Mouse (Mus musculus) stomach, embryonic 14.5 days (tissue): ENCODE results near the gene Snx12. TPM values are rescaled to one million over a fixed set of nuclear protein-coding genes. Genes with fewer than 3 reads are reported as not detected.
A peak's percentile ranks its signal among the peaks of the same experiment; 100 is the strongest.

ENCODE experiments used
- ATAC-seq: fragments of 200-750 bp; cut with Nextera tagmentation; 2 replicates; pipeline ENCODE4 v1.8.0; 2017; ENCODE audit warnings: low read depth, moderate TSS enrichment; ENCODE audit not compliant: insufficient number of reproducible peaks, insufficient read depth, low FRiP score
- H3K27ac ChIP-seq: fragments of 300-500 bp; sonication (generic); 2 replicates; pipeline ENCODE4 v1.5.1; 2014; ENCODE audit warnings: mild to moderate bottlenecking, low read length, moderate library complexity, mixed read lengths
- H3K27me3 ChIP-seq: fragments of 300-500 bp; sonication (generic); 2 replicates; pipeline ENCODE4 v1.6.1; 2014; ENCODE audit warnings: low read length, control low read depth, mixed read lengths; ENCODE audit not compliant: control insufficient read depth, insufficient read depth
- H3K36me3 ChIP-seq: fragments of 300-500 bp; sonication (generic); 2 replicates; pipeline ENCODE4 v1.6.1; 2014; ENCODE audit warnings: mild to moderate bottlenecking, control low read depth, low read length, moderate library complexity, mixed read lengths; ENCODE audit not compliant: control insufficient read depth, insufficient read depth
- H3K4me1 ChIP-seq: fragments of 300-500 bp; sonication (generic); 2 replicates; pipeline ENCODE4 v1.6.1; 2014; ENCODE audit warnings: low read length, control low read depth, mixed read lengths; ENCODE audit not compliant: control insufficient read depth, insufficient read depth
- H3K4me2 ChIP-seq: fragments of 300-500 bp; sonication (generic); replicated peaks from 2 replicates; pipeline ENCODE4 v1.6.1; 2014; ENCODE audit warnings: low read depth, low read length, control low read depth
- H3K4me3 ChIP-seq: fragments of 300-500 bp; sonication (generic); 2 replicates; pipeline ENCODE4 v1.5.1; 2014; ENCODE audit warnings: low read depth, low read length, control low read depth
- H3K9ac ChIP-seq: fragments of 300-500 bp; sonication (generic); replicated peaks from 2 replicates; pipeline ENCODE4 v1.6.1; 2014; ENCODE audit warnings: low read depth, mild to moderate bottlenecking, control low read depth, low read length, moderate library complexity, mixed read lengths
- H3K9me3 ChIP-seq: fragments of 300-500 bp; sonication (generic); 2 replicates; pipeline ENCODE4 v1.6.1; 2016; ENCODE audit warnings: low read depth, low read length, control low read depth; ENCODE audit not compliant: control insufficient read depth
- WGBS: fragments of 180-500 bp; shearing (Covaris S2); extraction: QIAGEN DNeasy Blood & Tissue Kit; methylation state at CpG from one replicate; pipeline ENCODE4 v1.1.7; 2014; 5-methylcytosine and 5-hydroxymethylcytosine counted together
- polyA plus RNA-seq: library from polyadenylated mRNA; unstranded; fragments of >200 nt; fragmentation: Nextera tagmentation; extraction: Ambion mirVana; gene quantifications from 2 replicates; pipeline ENCODE4 v1.2.1, GENCODE M21; 2014

Gene Snx12
- polyA plus RNA-seq, 1 experiment from 2014 or later = 56.2 TPM

GRCm38 (mm10) chrX:101254740-101255139 is 32.4 kb upstream of the Snx12 start:
- Histone ChIP-seq H3K27ac (peak overlapping the region; percentile 52; the same call in 1 of the 2 replicates), H3K4me2 (peak overlapping the region; percentile 54), H3K9me3 (no peaks in the 10 kb centered on the region; the same call in 1 of the 2 replicates), H3K4me3 (peak overlapping the region; percentile 45), H3K36me3 (no peaks in the 10 kb centered on the region), H3K9ac (peak overlapping the region; percentile 46), H3K4me1 (0 out of 2 replicates have a peak, but pooled peaks cover 5% of the 10 kb centered on the region), H3K27me3 (no peaks in the 10 kb centered on the region)
- 22% methylated on average over 26 of the region's 26 CpGs for WGBS
- peak; percentile 12; the same call in 1 of the 2 replicates for ATAC-seq

GRCm38 (mm10) chrX:101253952-101254729 is 31.8 kb upstream of the Snx12 start, which contains the start of gene Foxo4:
Foxo4 (plus strand) TSS chrX:101254528.
- H3K9ac ChIP-seq = peak within 1 kb of the TSS; percentile 46
- no peaks in the 10 kb centered on the region; the same call in 1 of the 2 replicates for H3K9me3 ChIP-seq
- H3K4me3 ChIP-seq = peak within 1 kb of the TSS; percentile 45
- H3K27ac ChIP-seq = peak within 1 kb of the TSS; percentile 52; the same call in 1 of the 2 replicates
- WGBS = 22% methylated on average over 47 of the region's 47 CpGs
- peak within 1 kb of the TSS; percentile 54 for H3K4me2 ChIP-seq
- peak; percentile 94 for ATAC-seq
- no peaks in the 10 kb centered on the region for H3K36me3 ChIP-seq
- H3K4me1 ChIP-seq = 0 out of 2 replicates have a peak, but pooled peaks cover 5% of the 10 kb centered on the region
- no peaks in the 10 kb centered on the region for H3K27me3 ChIP-seq

- Histone ChIP-seq H3K27me3 (no peaks in the 10 kb centered on the region), H3K9me3 (no peaks in the 10 kb centered on the region), H3K36me3 (no peaks in the 10 kb centered on the region), H3K4me1 (no peaks in the 10 kb centered on the region), H3K27ac (no peak overlapping the region), H3K9ac (no peak overlapping the region), H3K4me3 (no peak overlapping the region), H3K4me2 (no peak overlapping the region)
- no peak for ATAC-seq
- WGBS = 38% methylated on average over 1 of the region's 1 CpGs
Measured at GRCm38 (mm10) chrX:101245011-101245410, 22.6 kb upstream of the Snx12 start.

GRCm38 (mm10) chrX:101222796-101223162 is 416 bp upstream of the Snx12 start:
- Histone ChIP-seq H3K9me3 (no peaks in the 10 kb centered on the region), H3K27me3 (no peaks in the 10 kb centered on the region), H3K36me3 (no peaks in the 10 kb centered on the region), H3K9ac (no peak overlapping the region; the same call in 1 of the 2 replicates), H3K4me2 (peak overlapping the region; percentile 39), H3K4me3 (peak overlapping the region; percentile 45), H3K4me1 (no peaks in the 10 kb centered on the region), H3K27ac (0 out of 2 replicates have a peak overlapping the region, but pooled peaks have one; percentile 27)
- WGBS = 33% methylated on average over 7 of the region's 7 CpGs
- no peak for ATAC-seq

GRCm38 (mm10) chrX:101189285-101189684 is 33.1 kb downstream of the Snx12 start:
- Histone ChIP-seq H3K27me3 (no peaks in the 10 kb centered on the region), H3K9ac (no peak overlapping the region), H3K4me1 (no peaks in the 10 kb centered on the region), H3K4me3 (no peak overlapping the region), H3K9me3 (no peaks in the 10 kb centered on the region), H3K36me3 (no peaks in the 10 kb centered on the region), H3K27ac (no peak overlapping the region), H3K4me2 (no peak overlapping the region)
- WGBS = 71% methylated on average over 3 of the region's 3 CpGs
- no peak for ATAC-seq

GRCm38 (mm10) chrX:101187647-101188046 is 34.7 kb downstream of the Snx12 start:
- no peaks in the 10 kb centered on the region for H3K27me3 ChIP-seq
- ATAC-seq = no peak
- H3K9ac ChIP-seq = no peak overlapping the region
- no peaks in the 10 kb centered on the region for H3K36me3 ChIP-seq
- H3K4me2 ChIP-seq = no peak overlapping the region
- H3K4me3 ChIP-seq = no peak overlapping the region
- H3K4me1 ChIP-seq = no peaks in the 10 kb centered on the region
- H3K27ac ChIP-seq = no peak overlapping the region
- H3K9me3 ChIP-seq = no peaks in the 10 kb centered on the region
- 71% methylated on average over 1 of the region's 1 CpGs for WGBS

- Histone ChIP-seq H3K4me3 (no peak overlapping the region), H3K27ac (no peak overlapping the region), H3K36me3 (no peaks in the 10 kb centered on the region), H3K4me1 (no peaks in the 10 kb centered on the region), H3K9ac (no peak overlapping the region), H3K9me3 (no peaks in the 10 kb centered on the region), H3K4me2 (no peak overlapping the region), H3K27me3 (no peaks in the 10 kb centered on the region)
- ATAC-seq = no peak
- WGBS = 80% methylated on average over 1 of the region's 1 CpGs
Measured at GRCm38 (mm10) chrX:101173388-101173787, 49.0 kb downstream of the Snx12 start.

GRCm38 (mm10) chrX:101168425-101168824 is 53.9 kb downstream of the Snx12 start:
- ATAC-seq = no peak
- no peaks in the 10 kb centered on the region for H3K4me1 ChIP-seq
- H3K4me3 ChIP-seq = no peak overlapping the region
- H3K9ac ChIP-seq = no peak overlapping the region
- H3K9me3 ChIP-seq = no peaks in the 10 kb centered on the region
- no peak overlapping the region for H3K4me2 ChIP-seq
- H3K27ac ChIP-seq = no peak overlapping the region
- H3K27me3 ChIP-seq = no peaks in the 10 kb centered on the region
- no peaks in the 10 kb centered on the region for H3K36me3 ChIP-seq
- WGBS = 66% methylated on average over 2 of the region's 2 CpGs
